Mouse (Mus musculus) CH12.LX (cell line): ENCODE measurements around the gene Ecel1. TPM values are rescaled to one million over a fixed set of nuclear protein-coding genes. Genes with fewer than 3 reads are reported as not detected.

Source experiments
- DNase-seq: peaks from one replicate; pipeline ENCODE4 v3.0.0-alpha.2; 2013; ENCODE audit errors: extremely low read depth
- H3K27ac ChIP-seq: 2 replicates; pipeline ENCODE4 v1.5.1; 2012; ENCODE audit warnings: low read depth, mild to moderate bottlenecking, control low read depth, moderate library complexity; ENCODE audit not compliant: insufficient read depth
- H3K27me3 ChIP-seq: replicated peaks from 2 replicates; pipeline ENCODE3; 2012; ENCODE audit warnings: inconsistent platforms
- H3K36me3 ChIP-seq, 2 experiments: replicated peaks in 1 of 2; 2 replicates each; pipeline versions ENCODE3 to v1.6.1; 2012; ENCODE audit warnings: inconsistent platforms in 1 of 2, low read length in 1 of 2, mild to moderate bottlenecking in 1 of 2, mixed read lengths in 1 of 2, moderate library complexity in 1 of 2; ENCODE audit not compliant: control insufficient read depth in 1 of 2, insufficient read depth in 1 of 2
- H3K4me1 ChIP-seq, 2 experiments: 2 replicates each; pipeline ENCODE4 v1.6.1; 2012; ENCODE audit warnings: inconsistent platforms in 1 of 2, moderate library complexity in 1 of 2; ENCODE audit not compliant: insufficient read depth in 2 of 2, control insufficient read depth in 1 of 2
- H3K4me2 ChIP-seq: 2 replicates; pipeline ENCODE4 v1.6.1; 2012; ENCODE audit warnings: low read depth, mild to moderate bottlenecking, control low read depth; ENCODE audit not compliant: poor library complexity, insufficient read depth, severe bottlenecking
- H3K4me3 ChIP-seq, 3 experiments: fragments of 150-350 bp in 1 of 3; sonication (generic) in 1 of 3; replicated peaks in 1 of 3; 2 replicates each; pipeline versions ENCODE3 to v1.5.1; 2011 to 2012; ENCODE audit warnings: low read depth in 2 of 3, low read length in 2 of 3, mild to moderate bottlenecking in 2 of 3, moderate library complexity in 2 of 3, control low read depth in 1 of 3, improper control_type of control experiment in 1 of 3, inconsistent platforms in 1 of 3, mixed read lengths in 1 of 3; ENCODE audit not compliant: poor library complexity in 1 of 3
- H3K79me2 ChIP-seq: replicated peaks from 2 replicates; pipeline ENCODE4 v1.6.1; 2012; ENCODE audit warnings: mild to moderate bottlenecking, moderate library complexity; ENCODE audit not compliant: control insufficient read depth, poor library complexity, insufficient read depth, severe bottlenecking; ENCODE audit errors: extremely low read depth
- H3K9ac ChIP-seq: 2 replicates; pipeline ENCODE4 v1.6.1; 2012; ENCODE audit warnings: low read depth, mild to moderate bottlenecking, control low read depth, moderate library complexity; ENCODE audit not compliant: insufficient read depth
- H3K9me3 ChIP-seq: replicated peaks from 2 replicates; pipeline ENCODE3; 2012; ENCODE audit warnings: low read length, inconsistent platforms, mixed read lengths
- BHLHE40 ChIP-seq: IDR thresholded peaks from 2 replicates; pipeline ENCODE4 v1.6.1; 2011; ENCODE audit warnings: mild to moderate bottlenecking, low read depth, low read length, improper control_type of control experiment
- CHD1 ChIP-seq: IDR thresholded peaks from 2 replicates; pipeline ENCODE4 v1.6.1; 2012; ENCODE audit warnings: low read depth, low read length, improper control_type of control experiment, inconsistent platforms
- CHD2 ChIP-seq: IDR thresholded peaks from 2 replicates; pipeline ENCODE4 v1.6.1; 2011; ENCODE audit warnings: low read length, improper control_type of control experiment
- CTCF ChIP-seq, 2 experiments: IDR thresholded peaks in 1 of 2; conservative IDR thresholded peaks in 1 of 2; 2 replicates each; pipeline ENCODE4 v1.5.1; 2011 to 2012; ENCODE audit warnings: low read depth in 2 of 2, low read length in 2 of 2, improper control_type of control experiment in 1 of 2, inconsistent platforms in 1 of 2, mild to moderate bottlenecking in 1 of 2, moderate library complexity in 1 of 2
- E2F4 ChIP-seq: IDR thresholded peaks from 2 replicates; pipeline ENCODE4 v1.6.1; 2011; ENCODE audit warnings: low read depth, low read length, improper control_type of control experiment; ENCODE audit not compliant: insufficient replicate concordance
- EP300 ChIP-seq: IDR thresholded peaks from 2 replicates; pipeline ENCODE4 v1.6.1; 2011; ENCODE audit warnings: low read length, improper control_type of control experiment
- ETS1 ChIP-seq: conservative IDR thresholded peaks from 2 replicates; pipeline ENCODE4 v1.6.1; 2012; ENCODE audit warnings: low read depth, mild to moderate bottlenecking, inconsistent platforms, low read length, improper control_type of control experiment, moderate library complexity
- GABPA ChIP-seq: IDR thresholded peaks from 2 replicates; pipeline ENCODE4 v1.6.1; 2012; ENCODE audit warnings: low read depth, low read length, improper control_type of control experiment, inconsistent platforms; ENCODE audit not compliant: insufficient replicate concordance
- HCFC1 ChIP-seq: IDR thresholded peaks from 2 replicates; pipeline ENCODE4 v1.6.1; 2012; ENCODE audit warnings: low read depth, mild to moderate bottlenecking, inconsistent platforms, low read length, improper control_type of control experiment
- IRF4 ChIP-seq: IDR thresholded peaks from 2 replicates; pipeline ENCODE4 v1.6.1; 2014; ENCODE audit warnings: low read depth, mild to moderate bottlenecking, inconsistent platforms, low read length, improper control_type of control experiment
- JUND ChIP-seq: conservative IDR thresholded peaks from 2 replicates; pipeline ENCODE4 v1.6.1; 2011; ENCODE audit warnings: low read depth, low read length, improper control_type of control experiment
- MAX ChIP-seq: IDR thresholded peaks from 2 replicates; pipeline ENCODE4 v1.6.1; 2011; ENCODE audit warnings: low read length, improper control_type of control experiment
- MAZ ChIP-seq: IDR thresholded peaks from 2 replicates; pipeline ENCODE4 v1.6.1; 2012; ENCODE audit warnings: low read depth, mild to moderate bottlenecking, inconsistent platforms, low read length, improper control_type of control experiment, moderate library complexity
- MXI1 ChIP-seq: IDR thresholded peaks from 2 replicates; pipeline ENCODE4 v1.6.1; 2011; ENCODE audit warnings: mild to moderate bottlenecking, low read depth, low read length, improper control_type of control experiment
- NRF1 ChIP-seq: IDR thresholded peaks from 2 replicates; pipeline ENCODE4 v1.6.1; 2014; ENCODE audit warnings: low read depth, mild to moderate bottlenecking, inconsistent platforms, low read length, improper control_type of control experiment, moderate library complexity
- PAX5 ChIP-seq: IDR thresholded peaks from 2 replicates; pipeline ENCODE4 v1.6.1; 2012; ENCODE audit warnings: low read length, inconsistent platforms, mixed read lengths
- POLR2A ChIP-seq: IDR thresholded peaks from 2 replicates; pipeline ENCODE4 v1.6.1; 2011; ENCODE audit warnings: low read depth, mild to moderate bottlenecking, improper control_type of control experiment, low read length
- SIN3A ChIP-seq: IDR thresholded peaks from 2 replicates; pipeline ENCODE4 v1.6.1; 2012; ENCODE audit warnings: low read length, improper control_type of control experiment, inconsistent platforms
- SMC3 ChIP-seq: IDR thresholded peaks from 2 replicates; pipeline ENCODE4 v1.6.1; 2011; ENCODE audit warnings: low read depth, low read length, improper control_type of control experiment
- TCF12 ChIP-seq: IDR thresholded peaks from 2 replicates; pipeline ENCODE4 v1.6.1; 2014; ENCODE audit warnings: low read depth, mild to moderate bottlenecking, inconsistent platforms, low read length, improper control_type of control experiment
- UBTF ChIP-seq: IDR thresholded peaks from 2 replicates; pipeline ENCODE4 v1.6.1; 2012; ENCODE audit warnings: low read depth, mild to moderate bottlenecking, inconsistent platforms, low read length, improper control_type of control experiment, moderate library complexity
- USF1 ChIP-seq: IDR thresholded peaks from 2 replicates; pipeline ENCODE4 v1.6.1; 2014; ENCODE audit warnings: low read depth, mild to moderate bottlenecking, inconsistent platforms, low read length, improper control_type of control experiment
- USF2 ChIP-seq: conservative IDR thresholded peaks from 2 replicates; pipeline ENCODE4 v1.6.1; 2011; ENCODE audit warnings: low read depth, low read length, improper control_type of control experiment
- ZKSCAN1 ChIP-seq: IDR thresholded peaks from 2 replicates; pipeline ENCODE4 v1.6.1; 2012; ENCODE audit warnings: low read depth, inconsistent platforms, low read length, improper control_type of control experiment, borderline replicate concordance
- ZMIZ1 ChIP-seq: IDR thresholded peaks from 2 replicates; pipeline ENCODE4 v1.6.1; 2012; ENCODE audit warnings: low read depth, mild to moderate bottlenecking, inconsistent platforms, low read length, improper control_type of control experiment
- ZNF384 ChIP-seq: IDR thresholded peaks from 2 replicates; pipeline ENCODE4 v1.6.1; 2012; ENCODE audit warnings: low read depth, low read length, improper control_type of control experiment, inconsistent platforms
- dilution Hi-C: fragments of 300-500 bp; cut with MboI; formaldehyde crosslinking; loops from 2 replicates; pipeline ENCODE4 v1.14.3; 2020; ENCODE audit warnings: low sequenced_read_pairs; ENCODE audit not compliant: extremely low pct_unique_long_range_greater_than_20kb, extremely low pct_ligation_motif_present
- in situ Hi-C: fragments of 300-500 bp; cut with MboI; formaldehyde crosslinking; loops from 3 replicates; pipeline ENCODE4 v1.14.3; 2019; ENCODE audit warnings: low sequenced_read_pairs, low pct_ligation_motif_present, low pct_unique_long_range_greater_than_20kb, mixed read lengths
- polyA plus RNA-seq: library from polyadenylated mRNA; unstranded; fragments of >175 nt; gene quantifications from 2 replicates; pipeline ENCODE4 v1.2.1, GENCODE M21; 2012; ENCODE audit warnings: low read depth; ENCODE audit not compliant: insufficient read length
- total RNA-seq, 2 experiments: library from RNA; depleted of rRNA; stranded (reverse); fragments of 300-350 nt in 1 of 2; fragments of >200 nt in 1 of 2; gene quantifications; 2 replicates each; pipeline ENCODE4 v1.2.3; 2012 to 2014

Gene Ecel1
- total and polyA plus RNA-seq, 3 experiments: not detected

DNA sequence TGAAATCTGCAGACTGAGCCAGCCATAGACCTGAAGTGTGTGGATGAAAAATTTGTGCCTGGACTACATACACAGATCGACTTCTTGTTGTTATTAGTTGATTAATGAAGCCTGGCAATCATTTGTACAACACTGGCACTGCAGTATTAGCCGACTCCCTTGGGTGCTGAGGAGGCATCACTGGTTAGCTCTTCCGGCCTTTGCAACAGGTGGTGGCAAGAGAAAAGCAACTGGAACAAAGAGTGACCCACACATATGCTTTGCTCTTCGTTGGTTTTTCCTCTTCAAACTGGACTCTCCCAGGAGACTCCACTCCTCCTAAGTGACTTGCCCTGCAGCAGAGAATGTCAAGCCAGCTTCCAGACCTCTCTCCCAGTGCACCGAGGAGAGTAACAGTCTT lies 47.5 kb upstream of the Ecel1 start:
- dilution Hi-C loops (no loop called here), in situ Hi-C loops (no loop called here)
- Histone ChIP-seq H3K79me2 (no peaks in the 10 kb centered on the region), H3K27ac (no peak overlapping the region), H3K4me3 (no peak overlapping the region), H3K4me2 (no peak overlapping the region), H3K9ac (no peak overlapping the region), H3K9me3 (peaks cover 3% of the 10 kb centered on the region), H3K4me1 (peaks cover 0 to 16% of the 10 kb centered on the region in 2 experiments), H3K36me3 (peaks cover 0 to 9% of the 10 kb centered on the region in 2 experiments), H3K27me3 (peaks cover 6% of the 10 kb centered on the region)
- DNase-seq: no peak
- TF ChIP-seq USF1 (no peak), ZKSCAN1 (no peak), CTCF (conservative IDR thresholded peaks at IDR 0.05 in 1 of 2, IDR thresholded peaks at IDR 0.05 in 1 of 2; ENCODE audit: low read depth in 2 of 2, low read length in 2 of 2) (no peak), UBTF (no peak), PAX5 (no peak), BHLHE40 (no peak), MXI1 (no peak), E2F4 (no peak), IRF4 (no peak), MAZ (no peak), ZNF384 (no peak), USF2 (no peak)

DNA sequence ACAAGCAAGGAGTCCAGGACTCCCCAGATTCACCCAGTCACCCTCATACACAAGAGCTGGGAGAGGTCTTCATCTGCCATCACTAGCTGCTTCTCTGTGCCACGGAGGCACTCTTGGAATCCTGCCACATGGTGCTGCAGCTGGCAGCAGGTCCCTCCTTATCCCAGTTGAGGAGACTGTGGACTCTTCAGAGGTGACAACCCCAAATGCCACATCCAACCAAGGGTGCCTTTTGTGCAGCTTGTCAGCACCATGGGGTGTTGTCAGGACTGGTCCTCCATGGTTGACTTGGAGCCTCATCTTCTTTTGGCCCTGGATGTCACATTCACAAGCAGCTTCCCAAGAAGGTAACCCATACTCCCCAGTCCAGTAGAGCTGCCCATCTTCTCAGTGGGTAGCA lies 45.5 kb upstream of the Ecel1 start:
- Histone ChIP-seq H3K79me2 (no peaks in the 10 kb centered on the region), H3K9me3 (peaks cover 3% of the 10 kb centered on the region), H3K4me2 (no peak overlapping the region), H3K4me1 (peaks cover 0 to 3% of the 10 kb centered on the region in 2 experiments; a peak in 2 of 4 replicates), H3K27ac (no peak overlapping the region), H3K9ac (no peak overlapping the region), H3K4me3 (no peak overlapping the region), H3K27me3 (peaks cover 17% of the 10 kb centered on the region)
- dilution Hi-C loops: no loop called here
- no peak for DNase-seq
- in situ Hi-C loops: no loop called here
- TF ChIP-seq MAZ (no peak), GABPA (no peak), CHD2 (no peak), SIN3A (no peak), NRF1 (no peak), UBTF (no peak), CHD1 (no peak), USF2 (no peak), POLR2A (no peak), E2F4 (no peak), ZMIZ1 (no peak), MAX (no peak), HCFC1 (no peak), SMC3 (no peak), JUND (no peak), USF1 (no peak), EP300 (no peak), ETS1 (no peak), TCF12 (no peak)
- TF ChIP-seq, all 38 proteins: peak for 0
- H3K36me3 ChIP-seq: no peaks in the 10 kb centered on the region
